Mouse (Mus musculus) layer of hippocampus, adult 11-12 months (tissue): ENCODE data around the gene Susd5.

ENCODE experiments used
- DNase-seq: peaks from one replicate; pipeline ENCODE4 v3.0.0; 2022; ENCODE audit warnings: low spot score

Susd5 gene

GRCm38 (mm10) chr9:114057090-114057796 is at the start of gene Susd5:
Susd5 (plus strand) TSS chr9:114057140.
- DNase-seq = no peak

DNA sequence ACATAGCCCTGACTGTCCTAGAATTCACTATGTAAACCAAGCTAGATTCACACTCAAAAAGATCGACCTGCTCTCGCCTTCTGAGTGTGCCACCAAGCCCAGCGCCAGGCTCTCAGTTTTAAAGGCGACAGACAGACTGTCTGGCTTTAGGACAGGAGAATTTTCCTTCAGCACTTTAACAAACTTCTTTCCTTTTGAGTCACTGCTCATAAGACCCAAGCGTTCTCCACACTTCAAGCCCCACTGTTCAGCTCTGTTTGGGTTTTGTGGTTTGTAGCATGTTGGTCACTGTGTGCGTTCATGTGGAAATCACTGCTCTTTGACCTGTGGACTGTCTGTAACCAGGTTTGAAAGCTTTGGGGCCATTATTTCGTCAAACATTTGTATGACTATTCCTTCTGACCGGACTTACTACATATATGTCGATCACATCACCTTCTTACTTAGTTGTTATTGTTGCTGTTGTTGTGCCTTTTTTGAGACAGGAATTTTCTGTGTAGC is 49.0 kb upstream of the Susd5 start:
- DNase-seq = no peak

GRCm38 (mm10) chr9:114009526-114009925 is 47.4 kb upstream of the Susd5 start:
- no peak for DNase-seq

DNA sequence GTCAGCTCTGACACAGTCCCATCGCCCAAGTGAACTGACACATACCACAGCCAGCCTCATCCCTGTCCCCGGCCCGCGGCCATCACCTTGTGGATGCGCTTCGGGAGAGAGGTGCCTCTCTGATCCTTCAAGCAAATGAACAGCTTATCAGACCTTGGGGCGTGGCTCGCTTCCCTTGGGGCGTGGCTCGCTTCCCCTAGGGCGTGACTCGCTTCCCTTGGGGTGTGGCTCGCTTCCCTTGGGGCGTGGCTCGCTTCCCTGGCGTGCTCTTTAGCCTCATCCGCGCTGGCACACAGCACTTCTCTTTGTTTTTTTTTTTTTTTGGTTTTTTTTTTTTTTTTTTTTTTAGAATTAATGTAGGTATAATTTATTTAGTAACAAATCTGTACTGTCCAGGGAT is 45.7 kb upstream of the Susd5 start:
- no peak for DNase-seq

DNA sequence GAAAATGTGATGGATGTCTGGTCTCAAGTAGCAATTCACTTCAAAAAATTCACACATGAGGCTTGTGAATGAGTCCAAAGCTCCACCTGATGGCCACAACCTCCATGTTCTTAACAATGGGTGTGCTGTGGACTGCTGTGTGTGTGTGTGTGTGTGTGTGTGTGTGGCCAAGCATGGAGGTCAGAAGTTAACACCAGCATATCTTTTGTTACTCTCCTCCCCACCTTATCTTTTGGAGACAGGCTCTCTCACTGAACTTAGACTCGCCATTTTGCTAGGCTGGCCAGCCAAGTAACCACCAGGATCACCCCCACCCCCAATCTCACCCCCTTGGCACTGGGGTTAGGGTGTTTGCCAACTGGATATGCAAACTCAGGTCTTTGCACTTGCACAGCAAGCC is 42.9 kb upstream of the Susd5 start:
- no peak for DNase-seq

DNA sequence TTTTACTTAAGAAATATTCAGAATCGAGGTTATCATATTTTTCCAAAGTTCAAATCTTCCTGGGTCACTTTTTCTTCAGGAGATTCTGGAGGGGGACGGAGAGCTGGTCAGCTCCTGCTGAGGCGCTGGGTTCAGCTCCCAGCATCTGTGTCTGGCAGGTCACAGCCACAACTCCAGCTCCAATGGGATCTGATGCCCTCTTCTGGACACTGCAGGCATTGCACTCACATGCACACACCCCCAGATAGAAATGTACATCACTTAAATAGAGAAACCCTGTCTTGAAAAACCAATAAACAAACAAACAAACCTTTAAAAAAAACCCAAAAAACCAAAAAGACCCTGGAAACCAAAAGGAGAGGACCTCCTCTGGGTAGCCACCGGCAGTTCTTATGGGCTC is 41.2 kb upstream of the Susd5 start:
- DNase-seq = no peak

GRCm38 (mm10) chr9:114016402-114016801 is 40.5 kb upstream of the Susd5 start:
- DNase-seq = no peak

DNA sequence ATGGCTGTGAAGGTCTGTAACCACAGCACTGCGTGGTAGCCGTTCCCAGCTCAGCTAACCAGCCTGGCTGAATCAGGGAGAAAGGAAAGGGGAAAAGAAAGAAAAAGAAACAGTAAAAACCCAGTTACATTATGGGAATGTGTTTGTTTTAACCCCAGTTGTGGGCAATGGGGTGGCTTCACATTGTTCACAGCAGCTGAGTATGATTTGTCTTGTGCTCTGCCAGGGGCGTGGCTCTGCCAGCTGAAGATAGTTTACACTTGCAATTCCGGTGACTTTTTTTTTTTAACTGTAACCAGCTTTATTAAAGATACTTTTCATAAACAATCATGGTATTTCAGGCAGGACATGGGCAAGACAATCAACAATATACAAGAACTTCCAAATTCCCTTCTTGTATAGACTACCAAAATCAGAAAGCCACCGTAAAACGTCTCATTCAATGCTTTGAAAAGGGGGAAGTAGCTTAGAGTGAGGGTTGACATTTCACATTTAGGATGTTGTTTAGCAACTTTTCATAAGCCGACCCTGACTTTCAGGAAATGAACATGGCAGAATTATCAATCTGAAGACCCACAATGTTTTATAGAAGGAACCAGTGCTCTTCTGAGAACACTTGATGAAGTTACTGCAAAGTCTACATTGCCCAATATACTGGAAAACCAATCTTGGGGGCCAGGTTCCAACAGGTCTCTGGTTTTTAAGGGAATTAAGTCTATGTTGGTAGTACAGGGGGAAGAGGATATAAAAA is 37.8 kb upstream of the Susd5 start:
- DNase-seq = no peak

DNA sequence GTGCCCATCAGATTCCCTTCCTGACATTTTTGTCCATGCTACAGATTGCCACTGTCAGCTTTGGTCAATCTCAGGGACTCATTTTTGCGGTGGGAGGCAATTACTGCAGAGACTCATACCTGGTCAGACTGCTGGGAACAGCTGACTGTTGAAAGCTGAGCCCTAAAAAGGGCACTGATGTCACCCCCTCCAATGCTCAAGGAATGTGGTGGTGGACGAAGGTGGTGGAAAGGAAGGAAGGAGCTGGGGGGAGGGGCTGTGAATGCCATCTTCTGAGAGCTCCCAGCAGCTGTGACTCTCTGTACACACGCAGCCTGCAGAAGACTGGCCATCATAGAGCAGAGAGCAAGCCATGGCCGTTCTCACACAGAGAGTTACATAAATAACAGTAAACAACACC is 34.8 kb upstream of the Susd5 start:
- DNase-seq = no peak

DNA sequence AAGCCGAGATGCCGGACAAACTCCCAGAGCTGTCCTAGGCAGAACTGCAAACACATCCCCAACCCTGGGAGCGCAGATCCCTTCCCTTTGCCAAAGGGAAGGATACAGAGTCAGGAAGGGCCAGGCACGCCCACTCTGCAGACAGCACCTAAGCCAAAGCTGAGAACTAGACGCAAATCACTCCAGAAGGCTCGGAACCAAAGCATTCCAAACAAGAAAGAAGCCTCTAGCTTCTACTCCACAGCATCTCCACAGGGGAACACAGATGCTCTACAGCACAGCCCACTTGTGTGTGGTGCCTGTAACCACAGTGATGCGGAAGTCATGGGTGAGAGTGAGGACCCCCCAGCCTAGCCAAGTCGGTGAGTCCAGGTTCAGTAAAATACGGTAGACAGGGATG is 31.8 kb upstream of the Susd5 start:
- DNase-seq = no peak

DNA sequence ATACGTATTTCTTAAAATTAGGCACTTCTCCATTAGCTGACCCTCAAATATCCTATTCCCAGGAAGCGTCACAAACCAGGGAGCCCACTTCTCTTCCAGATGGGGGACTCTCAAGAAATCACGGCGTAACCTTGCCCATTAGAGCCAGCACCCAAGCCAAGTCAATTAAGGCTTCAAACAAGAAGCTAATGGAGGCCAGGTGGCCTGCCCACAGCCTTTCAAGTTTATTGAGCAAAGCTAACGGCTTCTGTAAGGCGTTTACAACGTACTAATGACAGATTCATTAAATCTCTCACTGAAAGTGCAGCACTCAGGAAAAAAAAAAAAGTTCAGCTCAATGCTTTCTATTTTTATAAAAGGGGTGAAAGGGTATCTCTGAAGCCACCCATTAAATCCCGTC is 31.1 kb upstream of the Susd5 start:
- DNase-seq = no peak

GRCm38 (mm10) chr9:114026261-114026934 is 30.5 kb upstream of the Susd5 start:
- DNase-seq = peak; percentile 86

DNA sequence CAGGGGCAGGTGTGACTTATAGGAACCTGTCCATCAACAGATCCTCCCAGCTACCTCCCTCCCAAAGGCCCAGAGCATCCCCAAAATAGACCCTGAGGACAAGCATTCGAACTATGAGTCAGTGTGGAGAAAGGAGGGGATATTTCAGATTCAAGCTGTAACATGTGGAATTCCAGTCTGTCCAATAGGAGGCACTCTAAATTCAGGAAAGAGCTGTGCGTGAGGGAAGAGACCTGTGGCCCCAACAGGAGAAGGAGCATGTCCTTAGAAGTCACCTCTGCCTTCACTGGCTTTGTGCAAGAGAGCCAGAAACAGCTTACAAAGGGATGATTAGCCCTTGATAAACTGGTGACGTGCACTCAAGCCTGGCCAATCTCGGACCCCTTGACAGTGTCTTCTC is 16.0 kb upstream of the Susd5 start:
- no peak for DNase-seq

- DNase-seq = no peak
These were observed 14.4 kb upstream of the Susd5 start for GRCm38 (mm10) chr9:114042490-114042889.

- DNase-seq = no peak
These were observed 12.5 kb upstream of the Susd5 start for GRCm38 (mm10) chr9:114044446-114044845.

- no peak for DNase-seq
These were observed 10.9 kb upstream of the Susd5 start, which contains the start of gene Fbxl2 for GRCm38 (mm10) chr9:114046028-114046427. Fbxl2 (minus strand) TSS chr9:114046191.

- no peak for DNase-seq
These were observed 10.3 kb upstream of the Susd5 start for GRCm38 (mm10) chr9:114046676-114047075.

DNA sequence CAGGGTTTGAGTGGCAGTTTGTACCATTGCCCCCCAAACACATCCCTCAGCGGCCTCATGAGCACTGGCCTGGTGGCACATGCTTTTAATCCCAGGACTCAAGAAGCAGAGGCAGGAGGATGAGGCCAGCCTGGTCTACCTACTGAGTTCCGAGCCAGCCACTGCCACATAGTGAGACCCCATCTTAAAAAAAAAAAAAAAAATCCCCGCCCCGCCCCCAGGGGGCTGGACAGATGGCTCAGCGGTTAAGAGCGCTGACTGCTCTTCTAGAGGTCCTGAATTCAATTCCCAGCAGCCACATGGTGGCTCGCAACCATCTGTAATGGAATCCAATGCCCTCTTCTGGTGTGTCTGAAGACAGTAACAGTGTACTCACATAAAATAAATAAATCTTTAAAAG is 6.8 kb upstream of the Susd5 start:
- no peak for DNase-seq

- no peak for DNase-seq
These were observed 6.2 kb upstream of the Susd5 start for GRCm38 (mm10) chr9:114050778-114051177.

DNA sequence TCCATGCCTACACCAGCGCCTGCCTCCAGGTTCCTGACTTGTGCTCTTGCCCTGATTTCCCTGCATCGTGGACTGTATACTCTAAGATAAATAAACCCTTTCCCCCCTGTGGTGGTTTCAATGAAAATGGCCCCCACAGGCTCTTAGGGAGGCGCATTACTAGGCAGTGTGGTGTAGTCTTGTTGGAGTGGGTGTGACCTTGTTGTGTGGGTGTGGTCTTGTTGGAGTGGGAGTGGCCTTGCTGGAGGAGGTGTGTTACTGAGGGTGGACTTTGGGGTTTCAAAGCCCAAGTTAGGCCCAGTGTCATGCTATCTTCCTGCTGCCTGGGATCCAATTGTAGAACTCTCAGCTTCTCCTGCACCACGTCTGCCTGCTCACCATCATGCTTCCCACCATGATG is 4.9 kb upstream of the Susd5 start:
- no peak for DNase-seq

DNA sequence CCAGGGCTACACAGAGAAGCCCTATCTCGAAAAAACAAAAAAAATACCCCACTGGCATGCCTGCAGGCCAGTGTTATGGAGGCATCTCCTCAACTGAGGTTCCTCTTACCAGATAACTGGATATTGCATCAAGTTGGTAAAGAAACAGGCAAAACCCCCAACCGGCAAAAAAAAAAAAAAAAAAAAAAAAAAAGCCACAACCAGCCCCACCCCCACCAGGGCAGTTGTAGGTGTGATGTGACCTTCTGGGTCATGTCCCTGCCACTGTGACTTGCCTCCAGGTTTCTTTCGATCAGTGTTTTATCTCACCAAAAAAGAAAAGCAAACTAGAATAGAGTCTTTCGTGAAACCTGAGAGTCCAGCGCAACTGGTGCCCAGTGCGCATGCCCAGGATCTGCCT is 4.1 kb upstream of the Susd5 start:
- DNase-seq = no peak

GRCm38 (mm10) chr9:114068494-114069053 is 11.6 kb downstream of the Susd5 start:
- no peak for DNase-seq

DNA sequence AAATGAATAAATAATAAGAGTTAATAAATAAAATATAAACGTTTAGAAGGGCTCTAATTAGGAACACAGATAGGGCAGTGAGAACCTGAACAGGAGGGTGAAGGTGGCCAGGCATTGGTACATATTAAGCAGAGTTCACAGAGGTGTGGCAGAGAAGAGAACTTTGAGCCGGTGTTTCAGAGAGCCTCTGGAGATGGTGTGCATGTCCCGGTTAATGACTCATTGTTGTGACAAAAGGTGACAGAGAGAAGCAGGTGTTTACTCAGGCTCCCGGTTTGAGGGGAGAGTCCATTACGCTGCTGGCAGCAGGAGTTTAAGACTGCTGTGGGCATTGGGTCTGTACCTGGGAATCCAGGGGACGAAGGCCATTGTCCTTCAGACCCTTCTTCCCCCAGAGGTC is 12.4 kb downstream of the Susd5 start:
- DNase-seq = no peak
